Mouse (Mus musculus) G1E (cell line): Measurements from ENCODE around the gene Lurap1. TPM values are rescaled to one million over a fixed set of nuclear protein-coding genes. Genes with fewer than 3 reads are reported as not detected.

Experiments used
- ATAC-seq: 2 replicates; pipeline ENCODE4 v1.8.0; 2016; ENCODE audit warnings: mild to moderate bottlenecking; ENCODE audit not compliant: insufficient number of reproducible peaks, poor library complexity, low FRiP score, severe bottlenecking; ENCODE audit errors: extremely low read depth
- DNase-seq: peaks from one replicate; pipeline ENCODE4 v3.0.0; 2012; ENCODE audit warnings: low spot score
- H3K27me3 ChIP-seq: 2 replicates; pipeline ENCODE4 v1.6.1; 2012; ENCODE audit warnings: mild to moderate bottlenecking, low read length, inconsistent platforms; ENCODE audit not compliant: insufficient read depth
- H3K36me3 ChIP-seq: replicated peaks from 2 replicates; pipeline ENCODE3; 2012; ENCODE audit warnings: mild to moderate bottlenecking, inconsistent platforms
- H3K4me1 ChIP-seq: 2 replicates; pipeline ENCODE4 v1.6.1; 2012; ENCODE audit warnings: low read depth, low read length, inconsistent platforms, mixed read lengths; ENCODE audit not compliant: insufficient read depth
- H3K4me3 ChIP-seq: 2 replicates; pipeline ENCODE4 v1.5.1; 2012; ENCODE audit warnings: low read depth, mild to moderate bottlenecking, inconsistent platforms, low read length, moderate library complexity, mixed read lengths
- H3K9me3 ChIP-seq: replicated peaks from 2 replicates; pipeline ENCODE4 v1.6.1; 2012; ENCODE audit warnings: inconsistent platforms
- CTCF ChIP-seq: IDR thresholded peaks from 2 replicates; pipeline ENCODE4 v1.5.1; 2012; ENCODE audit warnings: low read depth, low read length, inconsistent platforms, mixed read lengths
- GATA1 ChIP-seq: IDR thresholded peaks from 2 replicates; pipeline ENCODE4 v1.6.1; 2012; ENCODE audit warnings: borderline replicate concordance, low read length, inconsistent platforms, mixed read lengths
- GATA2 ChIP-seq: IDR thresholded peaks from 2 replicates; pipeline ENCODE4 v1.6.1; 2012; ENCODE audit warnings: low read depth, low read length, inconsistent platforms, borderline replicate concordance
- POLR2AphosphoS5 ChIP-seq: IDR thresholded peaks from 2 replicates; pipeline ENCODE4 v1.6.1; 2012; ENCODE audit warnings: low read depth, low read length, inconsistent platforms; ENCODE audit not compliant: insufficient replicate concordance
- TAL1 ChIP-seq: conservative IDR thresholded peaks from 2 replicates; pipeline ENCODE4 v1.6.1; 2012; ENCODE audit warnings: low read depth, low read length, inconsistent platforms, mixed read lengths
- polyA plus RNA-seq: library from polyadenylated mRNA; stranded (reverse); fragments of >175 nt; gene quantifications from 2 replicates; pipeline ENCODE4 v1.2.3, GENCODE M21; 2012
- total RNA-seq, 2 experiments: library from RNA; stranded (forward) in 1 of 2; stranded (reverse) in 1 of 2; fragments of 200-1000 nt in 1 of 2; fragments of >200 nt in 1 of 2; fragmentation: Nextera tagmentation in 1 of 2; gene quantifications; 2 replicates each; pipeline ENCODE4 v1.2.3; 2014 to 2017

Gene Lurap1
- total and polyA plus RNA-seq, 3 experiments: 0.01 to 0.33 (median 0.15) TPM

DNA sequence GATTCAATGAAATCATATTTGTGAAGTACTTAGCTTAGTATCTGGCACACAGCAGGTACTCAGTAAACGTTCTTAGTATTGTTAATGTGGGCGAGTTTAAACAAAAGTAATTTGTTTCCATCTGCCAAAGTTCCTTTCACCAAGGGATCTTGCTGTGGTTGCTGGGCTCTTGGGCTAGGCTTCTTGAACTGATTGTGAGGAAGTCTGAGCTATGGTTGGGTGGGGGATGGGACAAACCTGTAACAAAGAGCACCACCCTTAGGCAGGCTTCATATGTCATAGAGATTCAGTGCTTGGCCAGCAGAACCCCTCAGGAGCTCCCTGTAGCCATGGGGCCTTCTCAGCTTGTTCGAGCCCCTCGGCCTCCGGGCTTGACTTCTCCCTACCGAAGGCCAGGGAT is 21.9 kb upstream of the Lurap1 start, which contains the start of the genes 1700042G07Rik and Gm49337:
1700042G07Rik (plus strand) TSS at position 301 of the 400 bp plus-strand sequence.
Gm49337 (plus strand) TSS at position 313 of the 400 bp plus-strand sequence.
- TF ChIP-seq GATA2 (no peak), CTCF (no peak), POLR2AphosphoS5 (no peak), TAL1 (no peak), GATA1 (no peak)
- peaks cover 13% of the 10 kb centered on the region for H3K27me3 ChIP-seq
- no peaks in the 10 kb centered on the region for H3K36me3 ChIP-seq
- no peak within 1 kb of the TSS for H3K4me3 ChIP-seq
- H3K9me3 ChIP-seq: no peaks in the 10 kb centered on the region
- ATAC-seq: no peak
- H3K4me1 ChIP-seq: peaks cover 57% of the 10 kb centered on the region
- DNase-seq: no peak

DNA sequence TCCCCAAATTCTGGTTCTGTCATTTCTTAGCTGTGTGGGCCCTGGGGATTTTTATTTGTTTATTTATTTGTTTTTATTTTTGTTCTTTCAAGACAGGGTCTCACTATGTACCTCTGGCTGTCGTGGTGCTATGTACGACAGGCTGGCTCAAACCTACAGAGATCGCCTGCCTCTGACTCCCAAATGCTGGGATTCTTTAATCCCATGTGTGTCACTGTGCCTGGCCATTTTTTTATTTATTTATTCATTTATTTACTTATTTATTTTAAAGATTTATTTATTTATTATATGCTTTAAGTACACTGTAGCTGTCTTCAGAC is 18.2 kb upstream of the Lurap1 start:
- Histone ChIP-seq H3K27me3 (peaks cover 4% of the 10 kb centered on the region), H3K4me1 (peaks cover 40% of the 10 kb centered on the region), H3K9me3 (no peaks in the 10 kb centered on the region), H3K4me3 (no peak overlapping the region), H3K36me3 (no peaks in the 10 kb centered on the region)
- no peak for DNase-seq
- TF ChIP-seq CTCF: no peak
- no peak for TF ChIP-seq TAL1
- no peak for TF ChIP-seq GATA1
- no peak for TF ChIP-seq GATA2
- TF ChIP-seq POLR2AphosphoS5: no peak
- no peak for ATAC-seq

DNA sequence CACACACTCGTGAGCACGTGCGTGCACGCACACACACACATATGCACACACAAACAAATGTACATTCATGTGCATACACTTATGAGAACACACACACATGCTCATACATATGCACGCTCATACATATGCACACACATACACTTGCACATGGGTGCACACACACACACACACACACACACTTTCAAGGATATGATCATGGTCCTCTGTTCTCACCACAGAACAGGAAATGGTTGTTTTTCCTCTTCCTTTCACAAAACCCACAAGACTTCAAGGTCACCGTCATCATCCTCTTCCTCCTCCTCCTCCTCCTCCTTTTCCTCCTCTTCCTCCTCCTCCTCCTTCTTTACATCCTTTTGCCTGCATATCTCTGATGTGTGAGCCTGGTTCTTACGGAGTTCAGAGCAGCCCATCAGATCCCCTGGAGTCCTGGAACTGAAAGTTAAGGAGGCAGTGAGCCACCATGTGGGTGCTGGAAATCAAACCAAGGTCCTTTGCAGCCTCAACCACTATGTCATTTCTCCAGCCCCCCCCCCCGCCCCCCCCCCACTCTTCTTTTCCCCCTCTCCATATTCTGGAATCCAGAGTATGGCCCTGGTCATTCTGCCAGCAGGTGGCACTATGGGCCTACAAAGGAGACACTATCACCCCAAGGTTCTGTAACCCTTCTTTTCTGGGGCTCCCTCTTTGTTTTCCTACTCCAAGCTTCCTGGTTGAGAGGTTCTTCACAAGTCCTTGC is 17.6 kb upstream of the Lurap1 start:
- H3K9me3 ChIP-seq: no peaks in the 10 kb centered on the region
- ATAC-seq (0 out of 2 replicates have a peak, but pooled peaks have one; percentile 34), DNase-seq (peak; percentile 59)
- peaks cover 37% of the 10 kb centered on the region for H3K4me1 ChIP-seq
- no peaks in the 10 kb centered on the region for H3K36me3 ChIP-seq
- TF ChIP-seq CTCF (peak; percentile 24; the same call in 1 of the 2 replicates), GATA1 (no peak)
- H3K4me3 ChIP-seq: no peak overlapping the region
- peaks cover 9% of the 10 kb centered on the region for H3K27me3 ChIP-seq

DNA sequence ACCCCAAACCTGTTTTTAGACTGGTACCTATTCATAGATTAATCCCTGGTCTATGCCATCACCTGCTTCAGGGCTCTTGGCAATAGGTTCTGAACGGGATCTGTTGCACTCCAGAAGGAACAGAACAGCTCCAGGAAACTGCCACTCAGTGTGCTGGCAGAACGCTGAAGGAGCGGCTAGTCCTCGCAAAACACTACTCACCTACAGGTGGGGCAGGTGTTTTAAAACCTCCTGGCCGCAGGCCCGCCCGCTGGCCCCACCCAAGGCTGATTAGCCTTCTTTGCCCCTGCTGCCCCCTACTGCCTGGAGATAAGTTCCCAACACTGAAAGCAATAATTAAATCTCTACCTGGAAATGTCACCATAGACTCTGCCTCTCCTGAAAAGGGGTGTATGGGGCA is 16.3 kb upstream of the Lurap1 start, which contains the start of gene Tspan1:
Tspan1 (minus strand) TSS at position 198 of the 400 bp plus-strand sequence.
- DNase-seq (no peak), ATAC-seq (no peak)
- Histone ChIP-seq H3K36me3 (no peaks in the 10 kb centered on the region), H3K9me3 (no peaks in the 10 kb centered on the region), H3K27me3 (peaks cover 9% of the 10 kb centered on the region), H3K4me1 (peaks cover 36% of the 10 kb centered on the region), H3K4me3 (no peak within 1 kb of the TSS)
- no peak for TF ChIP-seq POLR2AphosphoS5
- no peak for TF ChIP-seq CTCF
- TF ChIP-seq TAL1: no peak
- TF ChIP-seq GATA2: no peak
- no peak for TF ChIP-seq GATA1

DNA sequence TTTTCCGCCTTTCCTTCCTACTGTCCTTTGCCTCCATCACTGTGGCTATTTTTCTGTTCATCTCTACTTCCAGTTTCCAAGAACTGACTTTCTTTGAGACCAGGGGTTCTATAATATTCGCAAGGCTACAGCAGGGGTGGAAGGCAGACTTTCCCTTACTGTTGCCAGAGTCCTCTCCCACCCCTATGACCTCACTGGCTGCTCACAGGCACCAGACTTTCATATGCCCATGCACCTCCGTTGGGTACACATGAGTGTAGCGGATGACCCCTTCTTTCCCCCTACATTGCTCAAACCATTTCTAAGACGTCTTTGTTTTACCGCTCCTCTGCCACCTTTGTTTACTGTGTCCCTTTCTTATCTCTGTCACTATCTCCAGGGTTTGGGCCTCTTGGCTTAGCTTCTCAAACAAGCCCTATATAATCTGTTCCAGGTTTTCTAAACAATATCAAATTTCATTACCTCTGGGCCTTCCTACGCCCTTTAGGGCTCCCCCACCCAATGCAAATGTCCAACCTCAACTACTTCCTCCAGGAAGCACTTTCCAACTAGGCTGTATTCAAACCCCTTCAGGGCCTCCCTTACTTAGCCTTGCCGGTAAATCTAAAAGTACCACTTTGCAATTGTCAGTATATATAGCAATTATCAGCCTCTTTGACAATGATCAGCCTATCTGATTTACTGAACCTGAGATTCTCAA is 14.7 kb upstream of the Lurap1 start:
- no peaks in the 10 kb centered on the region for H3K9me3 ChIP-seq
- H3K4me1 ChIP-seq: peaks cover 34% of the 10 kb centered on the region
- DNase-seq (no peak), ATAC-seq (no peak)
- TF ChIP-seq TAL1: no peak
- TF ChIP-seq CTCF: no peak
- TF ChIP-seq GATA1: no peak
- TF ChIP-seq POLR2AphosphoS5: no peak
- no peak for TF ChIP-seq GATA2
- no peak overlapping the region for H3K4me3 ChIP-seq
- peaks cover 8% of the 10 kb centered on the region for H3K36me3 ChIP-seq
- H3K27me3 ChIP-seq: peaks cover 9% of the 10 kb centered on the region

DNA sequence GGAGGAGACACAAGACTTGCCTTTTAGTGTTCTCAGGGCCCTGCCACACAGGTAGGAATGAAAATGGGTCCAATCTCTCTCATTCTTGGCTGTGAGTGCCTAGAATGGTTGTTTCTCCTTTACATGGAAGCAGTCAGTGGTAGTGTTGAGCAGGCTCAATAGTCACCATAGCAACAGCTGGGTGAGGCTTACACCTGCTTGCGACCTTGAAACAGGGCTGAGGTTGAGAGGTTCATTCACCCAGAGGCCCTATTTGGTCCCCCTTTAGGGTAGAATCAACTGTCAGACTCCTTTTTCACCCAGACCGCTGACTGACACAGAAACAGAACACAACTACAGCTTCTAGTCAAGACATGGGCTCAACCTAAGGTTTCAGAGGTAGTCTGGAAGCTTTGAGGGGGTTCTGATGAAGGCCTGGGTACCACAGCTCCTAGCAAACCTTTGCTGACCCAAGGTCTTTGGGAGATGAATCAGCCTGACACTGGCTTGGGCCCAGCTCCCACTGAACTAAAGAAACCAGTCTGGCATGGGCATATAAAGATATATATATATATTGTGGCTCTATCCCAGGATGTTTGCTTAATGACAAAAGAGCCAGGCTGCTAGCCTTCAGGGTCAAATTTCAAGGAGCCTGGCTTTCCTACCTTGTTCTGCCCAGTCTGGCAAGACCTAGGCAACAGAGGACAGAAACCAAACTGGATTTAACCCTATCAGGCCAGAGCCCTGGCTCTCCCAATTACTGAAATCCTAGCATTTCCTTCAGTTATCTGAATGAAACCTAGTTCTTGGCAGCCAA is 13.8 kb upstream of the Lurap1 start:
- Histone ChIP-seq H3K36me3 (peaks cover 16% of the 10 kb centered on the region), H3K9me3 (no peaks in the 10 kb centered on the region), H3K4me1 (peaks cover 27% of the 10 kb centered on the region), H3K27me3 (peaks cover 9% of the 10 kb centered on the region), H3K4me3 (no peak overlapping the region)
- no peak for TF ChIP-seq GATA2
- DNase-seq: no peak
- no peak for ATAC-seq
